8 mouse cellular contexts compared by ENCODE assay signal in genomic region chr6:7965833-7966522, GRCm38 (mm10).
A peak's percentile ranks its signal among the peaks of the same experiment; 100 is the strongest.
DNase-seq lines count a peak whose midpoint lies in the region; ATAC-seq and TF ChIP-seq lines count a peak whose summit lies in the region.

No protein-coding gene starts in this region.

- TF ChIP-seq CTCF in lung, postnatal 0 days (IDR thresholded peaks at IDR 0.05): no peak
- no peak for TF ChIP-seq CTCF in thymus, adult 2 months (IDR thresholded peaks at IDR 0.05; ENCODE audit: borderline replicate concordance, control insufficient read depth, extremely low read depth, insufficient read depth, low read length, poor library complexity)

- no peaks in the 10 kb centered on the region for H3K27me3 ChIP-seq in lung, postnatal 0 days (replicated peaks; ENCODE audit: insufficient read depth, low read length)
- H3K27me3 ChIP-seq in liver, embryonic 12.5 days (replicated peaks): no peaks in the 10 kb centered on the region
- H3K27me3 ChIP-seq in stomach, embryonic 16.5 days (ENCODE audit: control insufficient read depth, insufficient read depth, low read length): no peaks in the 10 kb centered on the region
- no peaks in the 10 kb centered on the region for H3K27me3 ChIP-seq in thymus, adult 2 months (ENCODE audit: control insufficient read depth, insufficient read depth, low read length)

- 0 out of 2 replicates have a peak, but pooled peaks have one; percentile 33 for ATAC-seq in lung, postnatal 0 days
- peak; percentile 42; the same call in 1 of the 2 replicates for ATAC-seq in liver, embryonic 12.5 days
- peak; percentile 76; the same call in 1 of the 2 replicates for ATAC-seq in stomach, embryonic 16.5 days (ENCODE audit: insufficient read depth, low FRiP score)

- peak; percentile 8 for DNase-seq in adrenal gland, postnatal 14 days
- DNase-seq in adrenal gland, adult 8-10 months: no peak
- no peak for DNase-seq in lung, postnatal 0 days (ENCODE audit: low spot score)
- DNase-seq in lung, postnatal 36 days: no peak
- DNase-seq in thymus, adult 2 months: no peak
- DNase-seq in gastrocnemius, postnatal 25 days: no peak

- no peaks in the 10 kb centered on the region for H3K9me3 ChIP-seq in lung, postnatal 0 days (ENCODE audit: low read length)
- no peaks in the 10 kb centered on the region for H3K9me3 ChIP-seq in liver, embryonic 12.5 days (replicated peaks)
- H3K9me3 ChIP-seq in stomach, embryonic 16.5 days (replicated peaks; ENCODE audit: control insufficient read depth, low read length): no peaks in the 10 kb centered on the region

- H3K4me2 ChIP-seq in lung, postnatal 0 days (replicated peaks; ENCODE audit: low read depth, low read length): no peak overlapping the region
- no peak overlapping the region for H3K4me2 ChIP-seq in liver, embryonic 12.5 days
- no peak overlapping the region for H3K4me2 ChIP-seq in stomach, embryonic 16.5 days (ENCODE audit: low read depth, low read length)

- no peaks in the 10 kb centered on the region for H3K4me1 ChIP-seq in lung, postnatal 0 days (ENCODE audit: insufficient read depth, low read depth, low read length)
- no peaks in the 10 kb centered on the region for H3K4me1 ChIP-seq in liver, embryonic 12.5 days
- H3K4me1 ChIP-seq in stomach, embryonic 16.5 days (ENCODE audit: control insufficient read depth, insufficient read depth, low read length): peaks cover 8% of the 10 kb centered on the region
- H3K4me1 ChIP-seq in thymus, adult 2 months (replicated peaks; ENCODE audit: control insufficient read depth, insufficient read depth, low read length): no peaks in the 10 kb centered on the region; the same call in 1 of the 2 replicates

- TF ChIP-seq EP300 in lung, postnatal 0 days (IDR thresholded peaks at IDR 0.05): no peak

- H3K36me3 ChIP-seq in lung, postnatal 0 days (ENCODE audit: insufficient read depth, low read length): no peaks in the 10 kb centered on the region
- no peaks in the 10 kb centered on the region for H3K36me3 ChIP-seq in liver, embryonic 12.5 days
- H3K36me3 ChIP-seq in stomach, embryonic 16.5 days (ENCODE audit: control insufficient read depth, insufficient read depth, low read length): no peaks in the 10 kb centered on the region
- H3K36me3 ChIP-seq in thymus, adult 2 months (ENCODE audit: control insufficient read depth, insufficient read depth, low read length): no peaks in the 10 kb centered on the region

- no peak for TF ChIP-seq POLR2A in thymus, adult 2 months (IDR thresholded peaks at IDR 0.05; ENCODE audit: control insufficient read depth, extremely low read depth, insufficient read depth, low read length, poor library complexity)

- no peak overlapping the region for H3K9ac ChIP-seq in lung, postnatal 0 days (replicated peaks; ENCODE audit: low read depth)
- H3K9ac ChIP-seq in liver, embryonic 12.5 days: no peak overlapping the region
- H3K9ac ChIP-seq in stomach, embryonic 16.5 days (ENCODE audit: low read length): no peak overlapping the region

- no peak overlapping the region for H3K27ac ChIP-seq in lung, postnatal 0 days (ENCODE audit: low read length)
- H3K27ac ChIP-seq in liver, embryonic 12.5 days: no peak overlapping the region
- H3K27ac ChIP-seq in stomach, embryonic 16.5 days (ENCODE audit: low read length): 0 out of 2 replicates have a peak overlapping the region, but pooled peaks have one; percentile 6
- H3K27ac ChIP-seq in thymus, adult 2 months (ENCODE audit: control insufficient read depth, insufficient read depth, low read length): no peak overlapping the region

- H3K4me3 ChIP-seq in lung, postnatal 0 days (ENCODE audit: low read depth, low read length): no peak overlapping the region
- no peak overlapping the region for H3K4me3 ChIP-seq in liver, embryonic 12.5 days
- no peak overlapping the region for H3K4me3 ChIP-seq in stomach, embryonic 16.5 days (replicated peaks; ENCODE audit: low read length)
- H3K4me3 ChIP-seq in thymus, adult 2 months (ENCODE audit: control insufficient read depth, insufficient read depth, low read length): no peak overlapping the region

- WGBS in lung, postnatal 0 days: 35% methylated on average over 11 of the region's 11 CpGs
- WGBS in liver, embryonic 12.5 days (ENCODE audit: insufficient replicate concordance): 60% methylated on average over 11 of the region's 11 CpGs
- WGBS in stomach, embryonic 16.5 days: 32% methylated on average over 11 of the region's 11 CpGs
- WGBS in thymus, adult 2 months: 90% methylated on average over 11 of the region's 11 CpGs
